ENCODE assay signal across 8 mouse cellular contexts in genomic region chr4:109201582-109202424, GRCm38 (mm10). TPM values are rescaled to one million over a fixed set of nuclear protein-coding genes. Genes with fewer than 3 reads are reported as not detected.
DNase-seq lines count a peak whose midpoint lies in the region; ATAC-seq and TF ChIP-seq lines count a peak whose summit lies in the region.

Osbpl9 (minus strand) TSS chr4:109202272.

- peak within 1 kb of the TSS; percentile 85 for H3K4me3 ChIP-seq in hindbrain, embryonic 10.5 days
- peak within 1 kb of the TSS; percentile 78 for H3K4me3 ChIP-seq in lung, postnatal 0 days (ENCODE audit: low read depth, low read length)

- under 1% methylated on average over 59 of the region's 59 CpGs for WGBS in hindbrain, embryonic 10.5 days
- WGBS in lung, postnatal 0 days, result 1% methylated on average over 59 of the region's 59 CpGs

- no peaks in the 10 kb centered on the region for H3K9me3 ChIP-seq in hindbrain, embryonic 10.5 days
- H3K9me3 ChIP-seq in lung, postnatal 0 days (ENCODE audit: low read length), result no peaks in the 10 kb centered on the region

- TF ChIP-seq CTCF in lung, postnatal 0 days (IDR thresholded peaks at IDR 0.05), result peak; percentile 32

- ATAC-seq in frontal cortex, adult (ENCODE audit: low TSS enrichment), result peak; percentile 97
- peak; percentile 96 for ATAC-seq in lung, postnatal 0 days

- peaks cover 15% of the 10 kb centered on the region for H3K4me1 ChIP-seq in hindbrain, embryonic 10.5 days (replicated peaks)
- H3K4me1 ChIP-seq in lung, postnatal 0 days (ENCODE audit: insufficient read depth, low read depth, low read length), result peaks cover 7% of the 10 kb centered on the region; the same call in 1 of the 2 replicates

- H3K27ac ChIP-seq in hindbrain, embryonic 10.5 days, result peak within 1 kb of the TSS; percentile 93
- H3K27ac ChIP-seq in lung, postnatal 0 days (ENCODE audit: low read length), result peak within 1 kb of the TSS; percentile 92

- peak within 1 kb of the TSS; percentile 76 for H3K9ac ChIP-seq in lung, postnatal 0 days (replicated peaks; ENCODE audit: low read depth)

- H3K27me3 ChIP-seq in hindbrain, embryonic 10.5 days (ENCODE audit: insufficient read depth, poor library complexity, severe bottlenecking), result no peaks in the 10 kb centered on the region
- no peaks in the 10 kb centered on the region for H3K27me3 ChIP-seq in lung, postnatal 0 days (replicated peaks; ENCODE audit: insufficient read depth, low read length)

- no peak for TF ChIP-seq EP300 in lung, postnatal 0 days (IDR thresholded peaks at IDR 0.05)

- peak; percentile 94 for DNase-seq in MN1 (ENCODE audit: low spot score)
- DNase-seq in cerebellum, adult 9-10 months, result peak; percentile 98
- peak; percentile 99 for DNase-seq in hindbrain, embryonic 10.5 days (ENCODE audit: low spot score)
- peak; percentile 98 for DNase-seq in layer of hippocampus, adult 9-11 months
- peak; percentile 98 for DNase-seq in lung, postnatal 0 days (ENCODE audit: low spot score)
- DNase-seq in ovary, postnatal 14 days (ENCODE audit: low spot score), result peak; percentile 98
- peak; percentile 100 for DNase-seq in thymus, postnatal 14 days

- peak within 1 kb of the TSS; percentile 95 for H3K4me2 ChIP-seq in lung, postnatal 0 days (replicated peaks; ENCODE audit: low read depth, low read length)

- H3K36me3 ChIP-seq in hindbrain, embryonic 10.5 days, result peaks cover 11% of the 10 kb centered on the region; the same call in 1 of the 2 replicates
- H3K36me3 ChIP-seq in lung, postnatal 0 days (ENCODE audit: insufficient read depth, low read length), result no peaks in the 10 kb centered on the region

RNA-seq across cellular contexts. Expression of gene Osbpl9, which starts in this region (rescaled TPM):
- polyA plus RNA-seq in hindbrain, embryonic 10.5 days (2016; fragmentation: Nextera tagmentation; extraction: Ambion mirVana), result 59.5 and 66.7 TPM in 2 replicates
- polyA plus RNA-seq in lung, postnatal 0 days (2015; fragmentation: Nextera tagmentation; extraction: Ambion mirVana), result 98.5 and 115 TPM in 2 replicates

Comparison
In these comparisons a context has a peak if more than half of its experiments do, and no peak if none do; other contexts are left out.
1. Peak in every context shown above with its lines: DNase-seq, ATAC-seq, H3K4me3 ChIP-seq and H3K27ac ChIP-seq.